Mouse (Mus musculus): ENCODE measurements around the gene Slit1. TPM values are rescaled to one million over a fixed set of nuclear protein-coding genes. Genes with fewer than 3 reads are reported as not detected.

Slit1 gene
- polyA plus RNA-seq, 1 experiment from 2014 or later: 25.7 TPM

GRCm38 (mm10) chr19:41697111-41697806 is 46.2 kb downstream of the Slit1 start:
- no peaks in the 10 kb centered on the region for H3K36me3 ChIP-seq
- peak overlapping the region; percentile 21; the same call in 1 of the 2 replicates for H3K27ac ChIP-seq (replicated peaks)
- H3K4me3 ChIP-seq: no peak overlapping the region
- H3K27me3 ChIP-seq: peaks cover 5% of the 10 kb centered on the region
- H3K4me2 ChIP-seq: no peak overlapping the region
- ATAC-seq (ENCODE audit: low FRiP score, low read depth): peak; percentile 36; the same call in 1 of the 2 replicates
- 18% methylated on average over 9 of the region's 9 CpGs for WGBS
- no peaks in the 10 kb centered on the region for H3K9me3 ChIP-seq
- peaks cover 66% of the 10 kb centered on the region for H3K4me1 ChIP-seq (replicated peaks)
- no peak overlapping the region for H3K9ac ChIP-seq

GRCm38 (mm10) chr19:41696443-41696842 is 47.0 kb downstream of the Slit1 start:
- H3K4me3 ChIP-seq: no peak overlapping the region
- H3K36me3 ChIP-seq: no peaks in the 10 kb centered on the region
- WGBS: 86% methylated on average over 9 of the region's 9 CpGs
- H3K27ac ChIP-seq (replicated peaks): no peak overlapping the region
- no peak overlapping the region for H3K4me2 ChIP-seq
- peaks cover 5% of the 10 kb centered on the region for H3K27me3 ChIP-seq
- peaks cover 70% of the 10 kb centered on the region for H3K4me1 ChIP-seq (replicated peaks)
- H3K9ac ChIP-seq: no peak overlapping the region
- no peak for ATAC-seq (ENCODE audit: low FRiP score, low read depth)
- no peaks in the 10 kb centered on the region for H3K9me3 ChIP-seq

- ATAC-seq (ENCODE audit: low FRiP score, low read depth): no peak
- H3K36me3 ChIP-seq: no peaks in the 10 kb centered on the region
- H3K9ac ChIP-seq: no peak overlapping the region
- peaks cover 5% of the 10 kb centered on the region for H3K27me3 ChIP-seq
- peak overlapping the region; percentile 67; the same call in 1 of the 2 replicates for H3K27ac ChIP-seq (replicated peaks)
- H3K4me2 ChIP-seq: no peak overlapping the region
- no peak overlapping the region for H3K4me3 ChIP-seq
- no peaks in the 10 kb centered on the region for H3K9me3 ChIP-seq
- peaks cover 79% of the 10 kb centered on the region for H3K4me1 ChIP-seq (replicated peaks)
- 47% methylated on average over 6 of the region's 6 CpGs for WGBS
Observed at GRCm38 (mm10) chr19:41695046-41695445, 48.4 kb downstream of the Slit1 start.

GRCm38 (mm10) chr19:41694610-41695009 is 48.9 kb downstream of the Slit1 start:
- H3K36me3 ChIP-seq: no peaks in the 10 kb centered on the region
- no peak for ATAC-seq (ENCODE audit: low FRiP score, low read depth)
- H3K4me1 ChIP-seq (replicated peaks): peaks cover 80% of the 10 kb centered on the region
- H3K27me3 ChIP-seq: peaks cover 5% of the 10 kb centered on the region
- 51% methylated on average over 9 of the region's 9 CpGs for WGBS
- no peak overlapping the region for H3K4me3 ChIP-seq
- no peak overlapping the region for H3K4me2 ChIP-seq
- no peak overlapping the region for H3K9ac ChIP-seq
- peak overlapping the region; percentile 67 for H3K27ac ChIP-seq (replicated peaks)
- no peaks in the 10 kb centered on the region for H3K9me3 ChIP-seq

- H3K4me1 ChIP-seq (replicated peaks): peaks cover 80% of the 10 kb centered on the region
- H3K4me2 ChIP-seq: no peak overlapping the region
- H3K36me3 ChIP-seq: no peaks in the 10 kb centered on the region
- peaks cover 5% of the 10 kb centered on the region for H3K27me3 ChIP-seq
- 21% methylated on average over 5 of the region's 5 CpGs for WGBS
- peak; percentile 32; the same call in 1 of the 2 replicates for ATAC-seq (ENCODE audit: low FRiP score, low read depth)
- H3K27ac ChIP-seq (replicated peaks): peak overlapping the region; percentile 67
- H3K4me3 ChIP-seq: no peak overlapping the region
- H3K9ac ChIP-seq: peak overlapping the region; percentile 34
- H3K9me3 ChIP-seq: no peaks in the 10 kb centered on the region
Observed at GRCm38 (mm10) chr19:41693727-41694126, 49.7 kb downstream of the Slit1 start.

GRCm38 (mm10) chr19:41690064-41690463 is 53.4 kb downstream of the Slit1 start:
- peaks cover 77% of the 10 kb centered on the region for H3K4me1 ChIP-seq (replicated peaks)
- H3K9me3 ChIP-seq: no peaks in the 10 kb centered on the region
- H3K4me2 ChIP-seq: no peak overlapping the region
- no peak overlapping the region for H3K4me3 ChIP-seq
- ATAC-seq (ENCODE audit: low FRiP score, low read depth): peak; percentile 63
- peak overlapping the region; percentile 41 for H3K27ac ChIP-seq (replicated peaks)
- H3K9ac ChIP-seq: no peak overlapping the region
- WGBS: 21% methylated on average over 10 of the region's 10 CpGs
- no peaks in the 10 kb centered on the region for H3K36me3 ChIP-seq
- no peaks in the 10 kb centered on the region; the same call in 1 of the 2 replicates for H3K27me3 ChIP-seq

- H3K27ac ChIP-seq (replicated peaks): peak overlapping the region; percentile 53; the same call in 1 of the 2 replicates
- H3K4me1 ChIP-seq (replicated peaks): peaks cover 73% of the 10 kb centered on the region
Observed at GRCm38 (mm10) chr19:41688251-41688650, 55.2 kb downstream of the Slit1 start.

GRCm38 (mm10) chr19:41687836-41688235 is 55.6 kb downstream of the Slit1 start:
- Histone ChIP-seq H3K4me2 (no peak overlapping the region), H3K4me3 (no peak overlapping the region), H3K36me3 (no peaks in the 10 kb centered on the region), H3K27ac (replicated peaks) (peak overlapping the region; percentile 53; the same call in 1 of the 2 replicates), H3K9me3 (no peaks in the 10 kb centered on the region), H3K9ac (no peak overlapping the region), H3K27me3 (no peaks in the 10 kb centered on the region; the same call in 1 of the 2 replicates), H3K4me1 (replicated peaks) (peaks cover 69% of the 10 kb centered on the region)
- 0 out of 2 replicates have a peak, but pooled peaks have one; percentile 14 for ATAC-seq (ENCODE audit: low FRiP score, low read depth)
- 58% methylated on average over 8 of the region's 8 CpGs for WGBS

More at GRCm38 (mm10) chr19:41688251-41688650, 55.2 kb downstream of the Slit1 start:
- no peak overlapping the region for H3K4me3 ChIP-seq
- no peaks in the 10 kb centered on the region for H3K36me3 ChIP-seq
- no peak overlapping the region for H3K4me2 ChIP-seq
- H3K27me3 ChIP-seq: no peaks in the 10 kb centered on the region; the same call in 1 of the 2 replicates
- no peaks in the 10 kb centered on the region for H3K9me3 ChIP-seq
- ATAC-seq (ENCODE audit: low FRiP score, low read depth): no peak
- WGBS: 11% methylated on average over 13 of the region's 13 CpGs
- no peak overlapping the region for H3K9ac ChIP-seq

- peaks cover 76% of the 10 kb centered on the region for H3K4me1 ChIP-seq (replicated peaks)
- H3K27me3 ChIP-seq: no peaks in the 10 kb centered on the region
- H3K9ac ChIP-seq: no peak overlapping the region
- ATAC-seq (ENCODE audit: low FRiP score, low read depth): no peak
- 95% methylated on average over 2 of the region's 2 CpGs for WGBS
- H3K4me2 ChIP-seq: no peak overlapping the region
- H3K27ac ChIP-seq (replicated peaks): no peak overlapping the region
- H3K36me3 ChIP-seq: no peaks in the 10 kb centered on the region
- no peak overlapping the region for H3K4me3 ChIP-seq
- no peaks in the 10 kb centered on the region for H3K9me3 ChIP-seq
Observed at GRCm38 (mm10) chr19:41686194-41686593, 57.3 kb downstream of the Slit1 start.

- no peak for ATAC-seq (ENCODE audit: low FRiP score, low read depth)
- Histone ChIP-seq H3K36me3 (no peaks in the 10 kb centered on the region), H3K4me1 (replicated peaks) (peaks cover 76% of the 10 kb centered on the region), H3K27ac (replicated peaks) (no peak overlapping the region), H3K9ac (no peak overlapping the region), H3K9me3 (no peaks in the 10 kb centered on the region), H3K4me2 (no peak overlapping the region), H3K4me3 (no peak overlapping the region), H3K27me3 (no peaks in the 10 kb centered on the region)
- 58% methylated on average over 13 of the region's 13 CpGs for WGBS
Observed at GRCm38 (mm10) chr19:41685453-41686086, 57.9 kb downstream of the Slit1 start.

- Histone ChIP-seq H3K4me2 (no peak overlapping the region), H3K27me3 (no peaks in the 10 kb centered on the region), H3K4me1 (replicated peaks) (peaks cover 75% of the 10 kb centered on the region), H3K9me3 (no peaks in the 10 kb centered on the region), H3K27ac (replicated peaks) (no peak overlapping the region), H3K9ac (no peak overlapping the region), H3K4me3 (no peak overlapping the region), H3K36me3 (no peaks in the 10 kb centered on the region)
- 39% methylated on average over 1 of the region's 1 CpGs for WGBS
- no peak for ATAC-seq (ENCODE audit: low FRiP score, low read depth)
Observed at GRCm38 (mm10) chr19:41684874-41685273, 58.6 kb downstream of the Slit1 start.

GRCm38 (mm10) chr19:41683951-41684350 is 59.5 kb downstream of the Slit1 start:
- WGBS: 48% methylated on average over 1 of the region's 1 CpGs
- Histone ChIP-seq H3K4me2 (no peak overlapping the region), H3K36me3 (no peaks in the 10 kb centered on the region), H3K9me3 (no peaks in the 10 kb centered on the region), H3K9ac (no peak overlapping the region), H3K4me3 (no peak overlapping the region), H3K27ac (replicated peaks) (no peak overlapping the region), H3K27me3 (no peaks in the 10 kb centered on the region), H3K4me1 (replicated peaks) (peaks cover 75% of the 10 kb centered on the region)
- no peak for ATAC-seq (ENCODE audit: low FRiP score, low read depth)

Data from hindbrain, embryonic 15.5 days (tissue).